Mouse (Mus musculus): ENCODE results near the gene Spdye4a.
"Not testable (repeated sequence)": the region's sequence is repeated elsewhere in the genome, so short reads cannot be mapped to it uniquely, and the experiment has no call there.

Spdye4a gene

DNA sequence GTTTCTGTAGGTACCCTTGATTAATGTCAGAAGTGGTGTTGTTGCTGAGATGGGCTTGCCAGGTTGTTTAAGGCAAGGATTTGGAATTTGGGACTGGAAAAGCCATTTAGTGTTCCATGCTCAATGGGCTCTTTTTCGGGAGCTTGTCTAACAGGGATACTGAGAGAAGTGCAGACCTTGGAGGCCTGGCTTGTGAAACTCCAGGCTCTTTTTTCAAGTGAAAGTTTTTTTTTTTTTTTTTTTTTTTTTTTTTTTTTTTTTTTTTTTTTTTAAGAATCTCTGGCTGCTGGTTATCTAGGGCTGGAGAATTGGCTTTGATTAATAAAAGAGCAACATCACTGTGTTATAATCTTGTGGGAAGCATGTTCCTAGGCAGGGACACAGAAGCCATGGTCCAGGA is 4.4 kb downstream of the Spdye4a start:
- no peak for DNase-seq

- no peak for DNase-seq
These were observed 5.7 kb downstream of the Spdye4a start for GRCm38 (mm10) chr5:143220996-143221395.

GRCm38 (mm10) chr5:143213832-143214231 is 12.9 kb downstream of the Spdye4a start:
- DNase-seq: no peak

- peak in 1 of 2 experiments; percentile 18 for DNase-seq
These were observed 21.7 kb downstream of the Spdye4a start for GRCm38 (mm10) chr5:143205015-143205414.

GRCm38 (mm10) chr5:143196506-143196905 is 30.2 kb downstream of the Spdye4a start:
- DNase-seq: no peak

DNA sequence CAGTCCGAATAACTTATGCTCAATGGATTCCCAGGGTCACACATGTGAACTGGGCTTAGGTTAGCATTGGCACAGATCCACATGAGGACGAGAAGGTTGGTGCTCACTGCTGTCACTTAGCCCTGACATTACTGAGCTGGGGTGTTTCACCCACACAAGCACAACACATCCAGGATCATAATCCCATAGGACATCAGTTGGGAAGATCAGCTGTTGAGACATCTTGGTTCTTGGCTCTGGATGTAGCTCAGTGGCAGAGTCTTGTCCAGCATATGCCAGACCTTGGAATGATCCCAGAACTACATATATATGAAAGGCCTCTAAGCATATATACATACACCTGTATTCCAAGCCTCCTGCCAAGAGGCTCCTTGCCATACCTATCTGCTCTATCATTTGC is 31.5 kb downstream of the Spdye4a start:
- no peak for DNase-seq

DNA sequence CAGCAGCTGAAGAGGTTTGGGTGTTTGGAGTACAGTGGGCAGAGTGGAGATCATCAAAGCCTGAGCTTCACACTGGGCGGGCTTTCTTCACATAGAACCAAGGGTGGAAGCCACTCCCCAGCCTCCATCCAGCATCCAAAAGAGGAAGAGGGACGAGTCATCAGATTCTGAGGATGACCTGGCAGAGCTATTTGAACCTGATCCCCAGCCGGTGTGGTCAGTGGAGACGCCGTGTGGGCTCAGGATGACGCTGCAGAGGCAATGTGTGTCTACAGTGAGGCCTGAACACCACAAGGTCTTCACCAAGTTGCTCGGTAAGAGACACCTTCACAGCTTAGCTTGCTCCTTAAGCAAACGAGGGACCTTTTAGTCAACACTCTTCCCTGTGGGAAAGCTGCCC is 31.9 kb downstream of the Spdye4a start:
- not testable (repeated sequence) for DNase-seq

DNA sequence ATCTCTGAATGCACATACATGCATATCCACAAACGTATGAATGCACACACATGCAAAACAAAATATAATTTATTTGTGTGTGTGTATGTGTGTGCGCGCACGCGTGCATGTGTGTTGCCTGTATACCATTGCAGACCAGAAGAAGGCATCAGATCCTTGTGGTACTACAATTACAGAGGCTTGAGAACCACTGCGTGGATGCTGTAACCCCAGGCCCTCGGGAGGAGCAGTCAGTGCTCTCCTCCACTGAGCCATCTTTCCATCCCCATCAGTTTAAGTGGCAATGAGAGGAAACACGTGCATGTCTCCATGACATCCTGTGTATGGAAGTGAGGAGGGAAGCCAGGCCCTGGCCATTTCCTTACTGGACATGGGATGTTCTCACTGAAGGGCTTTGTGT is 33.9 kb downstream of the Spdye4a start:
- DNase-seq: no peak

DNA sequence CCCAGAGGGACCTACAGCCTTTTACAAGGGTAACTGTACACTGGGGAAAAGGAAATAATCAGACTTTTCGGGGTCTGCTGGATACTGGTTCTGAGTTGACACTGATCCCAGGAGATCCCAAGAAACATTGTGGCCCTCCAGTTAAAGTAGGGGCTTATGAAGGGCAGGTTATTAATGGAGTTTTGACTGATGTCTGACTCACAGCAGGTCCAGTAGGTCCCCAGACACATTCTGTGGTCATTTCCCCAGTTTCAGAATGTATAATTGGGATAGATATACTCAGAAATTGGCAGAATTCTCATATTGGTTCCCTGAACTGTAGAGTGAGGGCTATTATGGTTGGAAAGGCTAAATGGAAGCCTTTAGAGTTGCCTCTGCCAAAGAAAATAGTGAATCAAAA is 38.7 kb downstream of the Spdye4a start:
- not testable (repeated sequence) for DNase-seq

DNA sequence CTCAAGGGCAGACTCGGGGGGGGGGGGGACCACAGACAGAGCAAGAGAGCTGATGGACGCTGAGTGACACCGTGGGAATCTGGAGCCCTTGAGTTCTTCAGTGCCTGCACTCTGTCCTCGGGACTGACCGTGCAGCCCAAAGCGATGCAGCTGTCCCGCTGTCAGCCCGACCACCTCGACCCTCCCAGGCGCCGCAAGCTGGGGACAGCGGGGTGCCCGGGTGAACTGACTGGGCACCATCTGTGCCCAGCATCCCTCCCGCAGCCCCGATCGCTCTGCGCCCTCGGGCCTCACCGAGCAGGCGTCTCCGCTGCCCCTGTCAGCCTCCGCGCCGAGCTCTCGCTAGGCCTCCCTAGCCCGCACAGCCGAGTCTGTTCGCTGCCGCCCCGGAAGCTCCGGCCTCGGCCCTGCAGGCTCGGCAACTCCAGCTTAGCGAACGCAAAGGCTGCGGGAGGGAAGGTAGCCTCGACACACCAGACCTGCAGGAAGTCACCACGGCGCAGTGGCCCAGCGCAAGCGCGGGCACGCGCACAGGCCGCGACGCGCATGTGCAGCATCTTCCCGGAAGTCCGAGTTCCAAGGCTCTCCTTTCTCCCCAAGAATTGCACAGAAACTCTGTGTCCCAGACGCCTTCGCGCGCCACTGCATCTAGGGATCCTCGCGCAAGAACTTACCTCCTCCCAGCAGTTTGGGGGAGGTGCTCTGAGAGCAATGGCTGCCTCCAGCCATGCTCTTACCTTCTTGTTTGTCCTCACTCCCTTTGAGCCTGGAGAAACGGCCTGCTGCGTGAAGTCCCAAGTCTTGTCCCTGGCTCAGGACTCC is 46.2 kb downstream of the Spdye4a start, which contains the start of the genes Rbak and Spdye4b:
Rbak (minus strand) TSS at position 521 of the 822 bp plus-strand sequence.
Spdye4b (plus strand) TSS at position 763 of the 822 bp plus-strand sequence.
- peak; percentile 92 to 94 for DNase-seq

- peak; percentile 34 to 51 for DNase-seq
These were observed 47.5 kb downstream of the Spdye4a start for GRCm38 (mm10) chr5:143179179-143179578.

DNA sequence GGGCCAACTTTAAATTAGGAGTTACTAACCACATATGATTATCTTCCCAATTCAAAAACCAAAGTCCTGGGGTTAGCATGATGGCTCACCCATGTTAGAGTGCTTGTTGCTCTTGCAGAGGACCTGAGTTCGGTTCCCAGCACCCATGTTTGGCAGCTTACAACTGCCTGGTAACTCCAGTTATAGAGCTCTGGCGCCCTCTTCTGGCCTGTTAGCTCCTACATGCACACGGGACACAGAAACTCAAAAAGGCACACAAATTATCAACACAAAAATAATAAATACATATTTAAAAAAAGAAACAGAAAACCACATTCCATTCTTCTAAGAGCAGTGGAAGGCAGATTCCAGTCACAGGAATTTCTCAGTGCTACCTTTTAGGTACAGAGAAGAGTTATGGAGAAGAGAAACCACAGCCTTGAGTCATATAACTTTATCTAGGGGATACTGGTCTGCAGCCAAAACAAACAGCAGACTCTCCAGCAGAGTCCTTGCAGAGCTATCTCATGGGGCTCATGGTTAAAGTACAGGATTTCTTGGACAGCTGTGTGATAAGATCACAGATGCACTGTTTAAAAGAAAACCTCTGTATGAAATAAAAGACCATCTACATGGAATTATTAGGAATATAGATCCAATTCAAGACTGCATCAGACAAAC is 49.0 kb downstream of the Spdye4a start:
- peak in 1 of 2 experiments; percentile 55 for DNase-seq

DNA sequence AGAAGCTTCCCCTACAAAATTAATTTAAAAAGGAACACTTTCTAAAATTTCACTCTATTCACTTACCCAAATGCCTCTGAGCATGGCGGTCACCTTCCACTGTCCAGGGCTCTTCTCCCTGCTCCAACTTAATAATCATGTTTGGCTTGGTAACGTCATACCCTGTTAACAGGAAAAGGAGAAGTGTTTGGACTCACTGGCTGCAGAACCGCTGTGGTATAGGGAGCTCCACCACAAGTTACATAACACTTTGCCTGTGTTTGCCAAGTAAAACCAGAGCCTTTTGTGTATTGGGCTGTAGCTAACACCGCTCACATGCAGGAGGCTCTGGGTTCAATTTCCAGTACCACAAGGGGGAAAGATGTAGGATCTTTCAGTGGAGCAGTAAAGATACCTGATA is 50.7 kb downstream of the Spdye4a start:
- no peak for DNase-seq
